Mouse (Mus musculus): ENCODE data around the gene Gcnt2.

DNA sequence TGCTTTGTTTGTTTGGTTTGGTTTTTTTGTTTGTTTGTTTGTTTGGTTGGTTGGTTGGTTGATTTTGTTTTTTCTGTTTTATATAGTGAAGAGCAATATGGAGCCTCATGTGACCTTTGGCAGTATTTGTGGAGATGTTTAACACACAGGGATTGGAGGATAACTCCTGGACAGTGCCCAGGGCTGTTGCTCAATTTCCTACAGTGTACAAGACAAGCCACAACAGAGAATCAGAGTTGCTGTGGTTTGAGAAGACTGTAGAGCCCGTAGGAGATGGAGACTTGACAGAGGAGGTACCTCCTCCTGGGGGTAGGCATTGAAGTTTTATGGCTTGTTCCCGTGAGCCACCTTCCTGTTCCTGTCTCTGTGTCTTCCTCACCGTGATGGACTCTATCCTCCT is 87.0 kb downstream of the Gcnt2 start:
- no peak for TF ChIP-seq CTCF (IDR thresholded peaks at IDR 0.05; ENCODE audit: low read depth)
- TF ChIP-seq EP300 (IDR thresholded peaks at IDR 0.05; ENCODE audit: low read depth): no peak

Data from liver, postnatal 0 days (tissue).